Mouse (Mus musculus): ENCODE data around the gene Fuca1. TPM values are rescaled to one million over a fixed set of nuclear protein-coding genes. Genes with fewer than 3 reads are reported as not detected.

Fuca1 gene
- polyA plus RNA-seq, 1 experiment from 2014 or later, result 70.2 TPM

GRCm38 (mm10) chr4:135924418-135924817 is 3.9 kb downstream of the Fuca1 start:
- ATAC-seq (ENCODE audit: low read depth), result no peak
- 85% methylated on average over 2 of the region's 2 CpGs for WGBS

GRCm38 (mm10) chr4:135925341-135925740 is 4.8 kb downstream of the Fuca1 start:
- Histone ChIP-seq H3K9ac (ENCODE audit: low read depth, low read length) (no peak overlapping the region), H3K36me3 (ENCODE audit: control insufficient read depth, insufficient read depth, low read length) (0 out of 2 replicates have a peak, but pooled peaks cover 28% of the 10 kb centered on the region), H3K4me2 (ENCODE audit: low read depth, low read length) (no peak overlapping the region), H3K9me3 (ENCODE audit: control insufficient read depth, low read length) (no peaks in the 10 kb centered on the region), H3K27me3 (replicated peaks; ENCODE audit: control insufficient read depth, insufficient read depth, low read length) (no peaks in the 10 kb centered on the region), H3K4me3 (ENCODE audit: low read depth, low read length) (no peak overlapping the region), H3K27ac (replicated peaks; ENCODE audit: low read depth, low read length) (no peak overlapping the region), H3K4me1 (ENCODE audit: control insufficient read depth, insufficient read depth, low read length) (peaks cover 5% of the 10 kb centered on the region)
- WGBS, result 82% methylated on average over 5 of the region's 5 CpGs
- ATAC-seq (ENCODE audit: low read depth) (no peak), DNase-seq (ENCODE audit: low spot score) (peak; percentile 18)

More at GRCm38 (mm10) chr4:135924418-135924817, 3.9 kb downstream of the Fuca1 start:
- H3K4me1 ChIP-seq (ENCODE audit: control insufficient read depth, insufficient read depth, low read length), result peaks cover 5% of the 10 kb centered on the region
- no peak overlapping the region for H3K27ac ChIP-seq (replicated peaks; ENCODE audit: low read depth, low read length)
- 0 out of 2 replicates have a peak, but pooled peaks cover 28% of the 10 kb centered on the region for H3K36me3 ChIP-seq (ENCODE audit: control insufficient read depth, insufficient read depth, low read length)
- H3K4me2 ChIP-seq (ENCODE audit: low read depth, low read length), result no peak overlapping the region
- H3K27me3 ChIP-seq (replicated peaks; ENCODE audit: control insufficient read depth, insufficient read depth, low read length), result no peaks in the 10 kb centered on the region
- no peak for DNase-seq (ENCODE audit: low spot score)
- H3K9me3 ChIP-seq (ENCODE audit: control insufficient read depth, low read length), result no peaks in the 10 kb centered on the region
- no peak overlapping the region for H3K9ac ChIP-seq (ENCODE audit: low read depth, low read length)
- no peak overlapping the region for H3K4me3 ChIP-seq (ENCODE audit: low read depth, low read length)

- Histone ChIP-seq H3K36me3 (ENCODE audit: control insufficient read depth, insufficient read depth, low read length) (0 out of 2 replicates have a peak, but pooled peaks cover 28% of the 10 kb centered on the region), H3K9ac (ENCODE audit: low read depth, low read length) (no peak overlapping the region), H3K4me3 (ENCODE audit: low read depth, low read length) (no peak overlapping the region), H3K27me3 (replicated peaks; ENCODE audit: control insufficient read depth, insufficient read depth, low read length) (no peaks in the 10 kb centered on the region), H3K4me1 (ENCODE audit: control insufficient read depth, insufficient read depth, low read length) (peaks cover 5% of the 10 kb centered on the region), H3K9me3 (ENCODE audit: control insufficient read depth, low read length) (no peaks in the 10 kb centered on the region), H3K27ac (replicated peaks; ENCODE audit: low read depth, low read length) (no peak overlapping the region), H3K4me2 (ENCODE audit: low read depth, low read length) (no peak overlapping the region)
- WGBS, result 80% methylated on average over 10 of the region's 10 CpGs
- no peak for DNase-seq (ENCODE audit: low spot score)
- no peak for ATAC-seq (ENCODE audit: low read depth)
These were observed 5.8 kb downstream of the Fuca1 start for GRCm38 (mm10) chr4:135926195-135926808.

GRCm38 (mm10) chr4:135926861-135927260 is 6.3 kb downstream of the Fuca1 start:
- Histone ChIP-seq H3K27me3 (replicated peaks; ENCODE audit: control insufficient read depth, insufficient read depth, low read length) (no peaks in the 10 kb centered on the region), H3K27ac (replicated peaks; ENCODE audit: low read depth, low read length) (no peak overlapping the region), H3K36me3 (ENCODE audit: control insufficient read depth, insufficient read depth, low read length) (0 out of 2 replicates have a peak, but pooled peaks cover 28% of the 10 kb centered on the region), H3K4me2 (ENCODE audit: low read depth, low read length) (no peak overlapping the region), H3K4me3 (ENCODE audit: low read depth, low read length) (no peak overlapping the region), H3K4me1 (ENCODE audit: control insufficient read depth, insufficient read depth, low read length) (peaks cover 2% of the 10 kb centered on the region), H3K9me3 (ENCODE audit: control insufficient read depth, low read length) (no peaks in the 10 kb centered on the region), H3K9ac (ENCODE audit: low read depth, low read length) (no peak overlapping the region)
- ATAC-seq (ENCODE audit: low read depth) (no peak), DNase-seq (ENCODE audit: low spot score) (no peak)
- 97% methylated on average over 3 of the region's 3 CpGs for WGBS

GRCm38 (mm10) chr4:135928376-135928775 is 7.8 kb downstream of the Fuca1 start:
- Histone ChIP-seq H3K4me1 (ENCODE audit: control insufficient read depth, insufficient read depth, low read length) (no peaks in the 10 kb centered on the region), H3K4me2 (ENCODE audit: low read depth, low read length) (no peak overlapping the region), H3K9ac (ENCODE audit: low read depth, low read length) (no peak overlapping the region), H3K36me3 (ENCODE audit: control insufficient read depth, insufficient read depth, low read length) (peaks cover 33% of the 10 kb centered on the region), H3K27me3 (replicated peaks; ENCODE audit: control insufficient read depth, insufficient read depth, low read length) (no peaks in the 10 kb centered on the region), H3K4me3 (ENCODE audit: low read depth, low read length) (no peak overlapping the region), H3K27ac (replicated peaks; ENCODE audit: low read depth, low read length) (no peak overlapping the region), H3K9me3 (ENCODE audit: control insufficient read depth, low read length) (no peaks in the 10 kb centered on the region)
- DNase-seq (ENCODE audit: low spot score), result no peak
- WGBS, result 76% methylated on average over 9 of the region's 9 CpGs
- no peak for ATAC-seq (ENCODE audit: low read depth)

GRCm38 (mm10) chr4:135929405-135929804 is 8.9 kb downstream of the Fuca1 start:
- Histone ChIP-seq H3K4me2 (ENCODE audit: low read depth, low read length) (no peak overlapping the region), H3K4me1 (ENCODE audit: control insufficient read depth, insufficient read depth, low read length) (no peaks in the 10 kb centered on the region), H3K9ac (ENCODE audit: low read depth, low read length) (no peak overlapping the region), H3K27ac (replicated peaks; ENCODE audit: low read depth, low read length) (no peak overlapping the region), H3K36me3 (ENCODE audit: control insufficient read depth, insufficient read depth, low read length) (peaks cover 35% of the 10 kb centered on the region), H3K27me3 (replicated peaks; ENCODE audit: control insufficient read depth, insufficient read depth, low read length) (no peaks in the 10 kb centered on the region), H3K4me3 (ENCODE audit: low read depth, low read length) (no peak overlapping the region), H3K9me3 (ENCODE audit: control insufficient read depth, low read length) (no peaks in the 10 kb centered on the region)
- ATAC-seq (ENCODE audit: low read depth) (no peak), DNase-seq (ENCODE audit: low spot score) (no peak)
- 87% methylated on average over 5 of the region's 5 CpGs for WGBS

- H3K27me3 ChIP-seq (replicated peaks; ENCODE audit: control insufficient read depth, insufficient read depth, low read length), result no peaks in the 10 kb centered on the region
- ATAC-seq (ENCODE audit: low read depth) (no peak), DNase-seq (ENCODE audit: low spot score) (no peak)
- H3K27ac ChIP-seq (replicated peaks; ENCODE audit: low read depth, low read length), result no peak overlapping the region
- no peaks in the 10 kb centered on the region for H3K4me1 ChIP-seq (ENCODE audit: control insufficient read depth, insufficient read depth, low read length)
- no peaks in the 10 kb centered on the region for H3K9me3 ChIP-seq (ENCODE audit: control insufficient read depth, low read length)
- H3K4me2 ChIP-seq (ENCODE audit: low read depth, low read length), result no peak overlapping the region
- no peak overlapping the region for H3K9ac ChIP-seq (ENCODE audit: low read depth, low read length)
- H3K36me3 ChIP-seq (ENCODE audit: control insufficient read depth, insufficient read depth, low read length), result peaks cover 31% of the 10 kb centered on the region
- WGBS, result 90% methylated on average over 9 of the region's 9 CpGs
- no peak overlapping the region for H3K4me3 ChIP-seq (ENCODE audit: low read depth, low read length)
These were observed 9.3 kb downstream of the Fuca1 start for GRCm38 (mm10) chr4:135929828-135930227.

GRCm38 (mm10) chr4:135930239-135930638 is 9.7 kb downstream of the Fuca1 start:
- no peak overlapping the region for H3K9ac ChIP-seq (ENCODE audit: low read depth, low read length)
- ATAC-seq (ENCODE audit: low read depth) (no peak), DNase-seq (ENCODE audit: low spot score) (no peak)
- no peaks in the 10 kb centered on the region for H3K27me3 ChIP-seq (replicated peaks; ENCODE audit: control insufficient read depth, insufficient read depth, low read length)
- H3K36me3 ChIP-seq (ENCODE audit: control insufficient read depth, insufficient read depth, low read length), result peaks cover 31% of the 10 kb centered on the region
- no peaks in the 10 kb centered on the region for H3K4me1 ChIP-seq (ENCODE audit: control insufficient read depth, insufficient read depth, low read length)
- H3K4me2 ChIP-seq (ENCODE audit: low read depth, low read length), result no peak overlapping the region
- no peaks in the 10 kb centered on the region for H3K9me3 ChIP-seq (ENCODE audit: control insufficient read depth, low read length)
- H3K4me3 ChIP-seq (ENCODE audit: low read depth, low read length), result no peak overlapping the region
- WGBS, result 90% methylated on average over 8 of the region's 8 CpGs
- H3K27ac ChIP-seq (replicated peaks; ENCODE audit: low read depth, low read length), result no peak overlapping the region

GRCm38 (mm10) chr4:135931832-135932231 is 11.3 kb downstream of the Fuca1 start:
- Histone ChIP-seq H3K4me2 (ENCODE audit: low read depth, low read length) (no peak overlapping the region), H3K27me3 (replicated peaks; ENCODE audit: control insufficient read depth, insufficient read depth, low read length) (no peaks in the 10 kb centered on the region), H3K27ac (replicated peaks; ENCODE audit: low read depth, low read length) (no peak overlapping the region), H3K9me3 (ENCODE audit: control insufficient read depth, low read length) (no peaks in the 10 kb centered on the region), H3K36me3 (ENCODE audit: control insufficient read depth, insufficient read depth, low read length) (peaks cover 32% of the 10 kb centered on the region), H3K4me1 (ENCODE audit: control insufficient read depth, insufficient read depth, low read length) (no peaks in the 10 kb centered on the region), H3K9ac (ENCODE audit: low read depth, low read length) (no peak overlapping the region), H3K4me3 (ENCODE audit: low read depth, low read length) (no peak overlapping the region)
- no peak for ATAC-seq (ENCODE audit: low read depth)
- WGBS, result 59% methylated on average over 5 of the region's 5 CpGs
- DNase-seq (ENCODE audit: low spot score), result peak; percentile 50
